Mouse (Mus musculus) natural killer cell, adult 2 months (primary cell): ENCODE results near the gene Fam110a.
"Not testable (repeated sequence)": the region's sequence is repeated elsewhere in the genome, so short reads cannot be mapped to it uniquely, and the experiment has no call there.

ENCODE experiments used
- DNase-seq, 2 experiments: peaks; one replicate each; pipeline ENCODE4 v3.0.0; 2022; ENCODE audit warnings: low spot score in 2 of 2

Gene Fam110a

GRCm38 (mm10) chr2:151997190-151997575 lies 17.2 kb upstream of the Fam110a start:
- DNase-seq, result not testable (repeated sequence)

- peak; percentile 86 to 89 for DNase-seq
Measured at GRCm38 (mm10) chr2:151996229-151997189, 16.5 kb upstream of the Fam110a start, which contains the start of gene Slc52a3. TSS of gene Slc52a3 (plus strand) at chr2:151996511.

GRCm38 (mm10) chr2:151994350-151995122 lies 14.5 kb upstream of the Fam110a start:
- DNase-seq, result peak; percentile 58 to 69

- no peak for DNase-seq
Measured at GRCm38 (mm10) chr2:151991446-151991845, 11.4 kb upstream of the Fam110a start.

- no peak for DNase-seq
Measured at GRCm38 (mm10) chr2:151990985-151991394, 11.0 kb upstream of the Fam110a start.

GRCm38 (mm10) chr2:151988978-151989377 lies 9.0 kb upstream of the Fam110a start:
- no peak for DNase-seq

- DNase-seq, result no peak
Measured at GRCm38 (mm10) chr2:151986958-151987357, 6.9 kb upstream of the Fam110a start.

- DNase-seq, result no peak
Measured at GRCm38 (mm10) chr2:151985426-151986172, 5.6 kb upstream of the Fam110a start.

- no peak for DNase-seq
Measured at GRCm38 (mm10) chr2:151984019-151984418, 4.0 kb upstream of the Fam110a start.

- no peak for DNase-seq
Measured at GRCm38 (mm10) chr2:151982476-151982875, 2.5 kb upstream of the Fam110a start.

- no peak for DNase-seq
Measured at GRCm38 (mm10) chr2:151981268-151981667, 1.2 kb upstream of the Fam110a start.

GRCm38 (mm10) chr2:151980355-151980693 lies 305 bp upstream of the Fam110a start:
- no peak for DNase-seq

- no peak for DNase-seq
Measured at GRCm38 (mm10) chr2:151978494-151978893, 1.5 kb downstream of the Fam110a start.

GRCm38 (mm10) chr2:151977689-151978440 lies 2.2 kb downstream of the Fam110a start:
- DNase-seq, result peak; percentile 18 to 26

GRCm38 (mm10) chr2:151976067-151976466 lies 4.0 kb downstream of the Fam110a start:
- no peak for DNase-seq

- no peak for DNase-seq
Measured at GRCm38 (mm10) chr2:151975295-151975694, 4.7 kb downstream of the Fam110a start.

- peak; percentile 62 to 74 for DNase-seq
Measured at GRCm38 (mm10) chr2:151973595-151974562, 6.1 kb downstream of the Fam110a start.

- peak; percentile 48 to 55 for DNase-seq
Measured at GRCm38 (mm10) chr2:151972880-151973594, 7.0 kb downstream of the Fam110a start.

- no peak for DNase-seq
Measured at GRCm38 (mm10) chr2:151971748-151972147, 8.3 kb downstream of the Fam110a start.
